Mouse (Mus musculus): ENCODE data around the gene Pdgfb. TPM values are rescaled to one million over a fixed set of nuclear protein-coding genes. Genes with fewer than 3 reads are reported as not detected.

Pdgfb gene
- total and polyA plus RNA-seq, 3 experiments: 0.23 to 0.72 TPM; not detected in 1

DNA sequence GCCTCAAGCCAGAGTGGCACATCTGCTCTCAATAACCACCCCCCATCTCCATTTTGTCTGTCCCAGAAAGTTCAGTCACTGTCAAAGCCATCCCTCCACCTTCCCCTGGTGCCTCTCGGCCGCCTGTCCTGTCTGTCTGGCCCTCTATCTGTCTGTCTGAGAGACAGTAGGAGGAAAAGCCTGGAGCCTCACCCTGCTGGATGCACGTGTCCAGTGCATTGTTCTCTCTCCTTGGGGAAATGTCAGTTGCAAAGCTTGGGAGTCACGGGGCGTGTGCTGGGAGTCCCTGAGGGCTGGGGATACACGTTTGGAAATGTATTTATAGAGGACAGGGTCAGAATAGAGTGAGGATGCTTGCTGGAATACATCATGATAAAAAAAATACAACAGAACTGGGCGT, 61.3 kb downstream of the Pdgfb start:
- no peak overlapping the region for H3K9ac ChIP-seq (ENCODE audit: control insufficient read depth, low read depth, low read length, poor library complexity, severe bottlenecking)
- H3K27me3 ChIP-seq (ENCODE audit: control insufficient read depth in 1 of 2, insufficient read depth in 2 of 2, low read length in 2 of 2): no peaks in the 10 kb centered on the region
- no peak overlapping the region for H3K4me3 ChIP-seq (ENCODE audit: control insufficient read depth in 1 of 2, insufficient read depth in 1 of 2, low read depth in 2 of 2, low read length in 2 of 2)
- no peaks in the 10 kb centered on the region for H3K36me3 ChIP-seq (ENCODE audit: control insufficient read depth in 1 of 2, insufficient read depth in 2 of 2, low read length in 2 of 2)
- H3K79me2 ChIP-seq (ENCODE audit: control insufficient read depth, insufficient read depth, low read length, poor library complexity): no peaks in the 10 kb centered on the region
- H3K4me1 ChIP-seq (ENCODE audit: control insufficient read depth in 1 of 2, insufficient read depth in 2 of 2, low read length in 2 of 2): no peaks in the 10 kb centered on the region
- no peaks in the 10 kb centered on the region for H3K9me3 ChIP-seq (replicated peaks; ENCODE audit: insufficient read depth, low read length)
- no peak for DNase-seq (ENCODE audit: low read depth, low spot score)
- no peak for TF ChIP-seq UBTF (IDR thresholded peaks at IDR 0.05; ENCODE audit: borderline replicate concordance, insufficient read depth, low read depth, low read length)
- no peak for TF ChIP-seq USF1 (IDR thresholded peaks at IDR 0.05; ENCODE audit: low read depth, low read length)
- no peak for TF ChIP-seq NRF1 (IDR thresholded peaks at IDR 0.05; ENCODE audit: insufficient read depth, low read depth, low read length, poor library complexity, severe bottlenecking)
- TF ChIP-seq MXI1 (IDR thresholded peaks at IDR 0.05; ENCODE audit: low read depth, low read length): no peak
- TF ChIP-seq TBP (IDR thresholded peaks at IDR 0.05; ENCODE audit: low read depth, low read length): no peak
- no peak for TF ChIP-seq ZKSCAN1 (IDR thresholded peaks at IDR 0.05; ENCODE audit: low read depth, low read length)
- TF ChIP-seq POLR2AphosphoS2 (IDR thresholded peaks at IDR 0.05; ENCODE audit: low read length): no peak
- TF ChIP-seq MAZ (IDR thresholded peaks at IDR 0.05; ENCODE audit: low read depth, low read length): no peak
- TF ChIP-seq RAD21 (IDR thresholded peaks at IDR 0.05; ENCODE audit: low read depth, low read length): no peak
- no peak for TF ChIP-seq ZNF384 (IDR thresholded peaks at IDR 0.05; ENCODE audit: low read depth, low read length)
- no peak for TF ChIP-seq POLR2AphosphoS5 (IDR thresholded peaks at IDR 0.05; ENCODE audit: borderline replicate concordance, low read depth, low read length)
- no peak for TF ChIP-seq KAT2A (conservative IDR thresholded peaks at IDR 0.05; ENCODE audit: low read depth, low read length)
- TF ChIP-seq JUND (IDR thresholded peaks at IDR 0.05; ENCODE audit: low read depth, low read length): no peak
- no peak for TF ChIP-seq MYC (IDR thresholded peaks at IDR 0.05; ENCODE audit: low read depth, low read length)
- no peak for TF ChIP-seq TAL1 (IDR thresholded peaks at IDR 0.05; ENCODE audit: low read length)
- no peak overlapping the region for H3K27ac ChIP-seq (ENCODE audit: control insufficient read depth, low read depth, low read length)

DNA sequence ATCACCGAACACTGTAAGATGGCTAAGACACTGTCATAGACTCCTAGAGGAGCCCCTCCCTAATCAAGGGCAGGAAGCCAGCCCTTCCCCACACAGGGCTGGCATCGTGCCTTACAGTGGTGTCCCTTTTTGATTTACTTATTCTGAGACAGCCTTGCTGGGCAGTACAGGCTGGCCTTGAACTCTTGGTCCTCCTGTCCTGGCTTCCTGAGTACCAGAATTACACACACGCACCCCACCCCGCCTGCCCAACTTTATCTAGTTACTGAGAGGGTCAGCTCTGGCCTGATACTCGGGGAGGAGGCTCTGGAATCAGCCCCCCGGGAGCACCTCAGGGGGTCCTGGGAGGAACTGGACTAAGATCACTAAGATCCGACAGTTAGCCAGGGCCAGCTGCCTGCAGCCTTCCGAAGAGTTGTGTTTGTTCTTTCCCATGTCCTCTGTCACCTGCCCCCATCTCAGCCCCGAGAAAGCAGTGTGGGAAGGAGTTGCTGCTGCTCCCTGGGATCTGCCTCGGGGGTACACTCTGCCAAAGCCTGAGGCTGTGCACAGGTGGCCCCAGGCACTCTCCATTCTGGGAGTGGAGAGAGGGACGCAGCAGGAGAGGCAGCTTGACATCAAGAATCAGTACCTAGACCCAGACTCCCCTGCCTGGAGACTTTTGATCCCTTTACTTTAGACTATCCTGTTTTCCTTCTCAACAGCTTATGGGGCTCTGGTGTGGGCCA, 62.1 kb downstream of the Pdgfb start:
- no peak overlapping the region for H3K9ac ChIP-seq (ENCODE audit: control insufficient read depth, low read depth, low read length, poor library complexity, severe bottlenecking)
- no peaks in the 10 kb centered on the region for H3K27me3 ChIP-seq (ENCODE audit: control insufficient read depth in 1 of 2, insufficient read depth in 2 of 2, low read length in 2 of 2)
- no peak overlapping the region for H3K4me3 ChIP-seq (ENCODE audit: control insufficient read depth in 1 of 2, insufficient read depth in 1 of 2, low read depth in 2 of 2, low read length in 2 of 2)
- no peaks in the 10 kb centered on the region for H3K9me3 ChIP-seq (replicated peaks; ENCODE audit: insufficient read depth, low read length)
- no peaks in the 10 kb centered on the region for H3K4me1 ChIP-seq (ENCODE audit: control insufficient read depth in 1 of 2, insufficient read depth in 2 of 2, low read length in 2 of 2)
- H3K79me2 ChIP-seq (ENCODE audit: control insufficient read depth, insufficient read depth, low read length, poor library complexity): no peaks in the 10 kb centered on the region
- DNase-seq (ENCODE audit: low read depth, low spot score): no peak
- TF ChIP-seq SIN3A (IDR thresholded peaks at IDR 0.05; ENCODE audit: low read length): no peak
- TF ChIP-seq POLR2AphosphoS5 (IDR thresholded peaks at IDR 0.05; ENCODE audit: borderline replicate concordance, low read depth, low read length): no peak
- no peak for TF ChIP-seq ZC3H11A (IDR thresholded peaks at IDR 0.05; ENCODE audit: low read depth, low read length)
- TF ChIP-seq CTCF (IDR thresholded peaks at IDR 0.05 in 2 of 3, conservative IDR thresholded peaks at IDR 0.05 in 1 of 3; ENCODE audit: control insufficient read depth in 1 of 3, insufficient read depth in 1 of 3, low read depth in 2 of 3, low read length in 3 of 3, poor library complexity in 1 of 3, severe bottlenecking in 1 of 3): no peak
- TF ChIP-seq ELF1 (IDR thresholded peaks at IDR 0.05; ENCODE audit: low read depth, low read length): no peak
- TF ChIP-seq RAD21 (IDR thresholded peaks at IDR 0.05; ENCODE audit: low read depth, low read length): no peak
- TF ChIP-seq UBTF (IDR thresholded peaks at IDR 0.05; ENCODE audit: borderline replicate concordance, insufficient read depth, low read depth, low read length): no peak
- H3K36me3 ChIP-seq (ENCODE audit: control insufficient read depth in 1 of 2, insufficient read depth in 2 of 2, low read length in 2 of 2): no peaks in the 10 kb centered on the region
- H3K27ac ChIP-seq (ENCODE audit: control insufficient read depth, low read depth, low read length): no peak overlapping the region

Measured in MEL (cell line).